Mouse (Mus musculus): ENCODE measurements around the gene Slc9a2. TPM values are rescaled to one million over a fixed set of nuclear protein-coding genes. Genes with fewer than 3 reads are reported as not detected.

The Slc9a2 gene
- polyA plus RNA-seq, 1 experiment from 2014 or later, result 2.3 TPM

DNA sequence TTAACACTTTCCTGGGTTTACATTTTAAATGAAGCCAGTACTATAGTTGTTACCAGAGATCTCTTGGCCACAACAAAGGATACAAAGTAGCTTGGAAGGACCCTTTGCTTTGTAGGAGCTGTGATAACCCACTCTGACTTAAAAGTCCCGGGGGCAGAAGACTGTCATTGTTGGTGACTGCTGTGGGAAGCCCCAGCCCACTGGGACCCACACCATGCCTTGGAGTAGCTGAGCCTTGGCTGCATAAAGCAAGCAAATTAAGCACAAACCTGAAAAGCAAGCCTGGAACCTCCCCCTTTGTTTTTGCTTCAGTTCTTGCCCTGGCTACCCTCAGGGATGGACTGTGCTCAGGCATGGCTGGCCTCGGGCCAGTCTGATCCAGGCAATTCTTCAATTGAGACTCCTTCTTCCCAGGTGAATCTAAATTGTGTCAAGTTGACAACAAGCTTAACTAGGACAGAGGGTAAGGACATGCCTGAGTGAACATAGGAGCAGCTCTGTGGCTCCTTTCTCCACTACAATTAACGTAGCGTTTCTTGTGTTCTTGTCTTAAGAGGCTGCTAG, 89.0 kb downstream of the Slc9a2 start:
- 71% methylated on average over 4 of the region's 4 CpGs for WGBS
- Histone ChIP-seq H3K4me2 (no peak overlapping the region), H3K27ac (no peak overlapping the region), H3K36me3 (no peaks in the 10 kb centered on the region), H3K9me3 (no peaks in the 10 kb centered on the region), H3K9ac (no peak overlapping the region), H3K4me1 (no peaks in the 10 kb centered on the region), H3K4me3 (replicated peaks) (no peak overlapping the region), H3K27me3 (replicated peaks) (no peaks in the 10 kb centered on the region)
- no peak for ATAC-seq (ENCODE audit: insufficient read depth, low FRiP score, low read depth)

DNA sequence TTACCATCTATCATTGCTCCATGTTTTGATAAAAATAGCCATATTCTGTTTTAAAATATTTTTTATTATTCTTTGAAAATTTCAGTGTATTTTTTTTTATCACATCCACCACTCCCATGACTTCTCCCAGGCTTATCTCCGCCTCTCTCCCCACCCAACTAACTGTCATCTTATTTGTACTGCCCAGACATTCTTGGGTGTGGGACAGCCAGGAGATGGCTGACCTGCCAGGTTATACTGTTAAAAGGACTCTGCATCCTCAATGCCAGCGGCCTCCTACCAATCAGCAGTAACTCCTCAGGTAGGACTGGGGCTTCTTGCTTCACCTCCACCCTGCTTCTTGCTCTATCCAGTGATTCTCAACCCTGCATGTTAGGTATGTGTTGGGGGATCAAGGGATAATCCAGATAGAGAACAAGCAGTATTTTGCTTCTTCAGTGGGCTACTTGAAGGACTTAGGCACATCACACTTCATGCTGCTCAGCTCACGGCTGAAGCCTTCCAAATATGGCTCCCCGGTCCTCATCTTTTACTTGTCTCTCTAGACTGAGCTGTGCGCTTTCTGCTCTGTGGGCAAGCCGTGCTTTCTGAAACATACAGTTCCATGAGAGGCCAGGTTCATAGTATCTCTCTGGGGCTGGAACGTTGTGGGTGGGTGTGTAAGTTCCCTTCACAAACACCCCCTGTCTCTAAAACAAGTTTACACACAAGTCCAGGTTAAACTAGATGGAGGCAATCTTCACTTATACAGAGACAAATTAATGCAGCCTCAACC, 91.0 kb downstream of the Slc9a2 start:
- peak; percentile 65; the same call in 1 of the 2 replicates for ATAC-seq (ENCODE audit: insufficient read depth, low FRiP score, low read depth)
- no peak overlapping the region for H3K27ac ChIP-seq
- H3K4me1 ChIP-seq, result no peaks in the 10 kb centered on the region
- H3K4me3 ChIP-seq (replicated peaks), result no peak overlapping the region
- WGBS, result 90% methylated on average over 7 of the region's 7 CpGs
- no peaks in the 10 kb centered on the region for H3K9me3 ChIP-seq
- no peak overlapping the region for H3K4me2 ChIP-seq
- H3K9ac ChIP-seq, result no peak overlapping the region
- H3K36me3 ChIP-seq, result no peaks in the 10 kb centered on the region
- no peaks in the 10 kb centered on the region for H3K27me3 ChIP-seq (replicated peaks)

GRCm38 (mm10) chr1:40773234-40773633, 92.9 kb downstream of the Slc9a2 start:
- Histone ChIP-seq H3K27me3 (replicated peaks) (no peaks in the 10 kb centered on the region), H3K4me2 (no peak overlapping the region), H3K9me3 (no peaks in the 10 kb centered on the region), H3K4me1 (no peaks in the 10 kb centered on the region), H3K36me3 (no peaks in the 10 kb centered on the region), H3K4me3 (replicated peaks) (no peak overlapping the region), H3K9ac (no peak overlapping the region), H3K27ac (no peak overlapping the region)
- 81% methylated on average over 5 of the region's 5 CpGs for WGBS
- ATAC-seq (ENCODE audit: insufficient read depth, low FRiP score, low read depth), result no peak

- no peak for ATAC-seq (ENCODE audit: insufficient read depth, low FRiP score, low read depth)
- no peaks in the 10 kb centered on the region for H3K27me3 ChIP-seq (replicated peaks)
- H3K4me3 ChIP-seq (replicated peaks), result no peak overlapping the region
- peaks cover 6% of the 10 kb centered on the region; the same call in 1 of the 2 replicates for H3K36me3 ChIP-seq
- 93% methylated on average over 10 of the region's 10 CpGs for WGBS
- no peaks in the 10 kb centered on the region for H3K9me3 ChIP-seq
- no peak overlapping the region for H3K4me2 ChIP-seq
- no peaks in the 10 kb centered on the region for H3K4me1 ChIP-seq
- H3K9ac ChIP-seq, result no peak overlapping the region
- H3K27ac ChIP-seq, result no peak overlapping the region
Observed at GRCm38 (mm10) chr1:40774040-40774439, 93.7 kb downstream of the Slc9a2 start.

DNA sequence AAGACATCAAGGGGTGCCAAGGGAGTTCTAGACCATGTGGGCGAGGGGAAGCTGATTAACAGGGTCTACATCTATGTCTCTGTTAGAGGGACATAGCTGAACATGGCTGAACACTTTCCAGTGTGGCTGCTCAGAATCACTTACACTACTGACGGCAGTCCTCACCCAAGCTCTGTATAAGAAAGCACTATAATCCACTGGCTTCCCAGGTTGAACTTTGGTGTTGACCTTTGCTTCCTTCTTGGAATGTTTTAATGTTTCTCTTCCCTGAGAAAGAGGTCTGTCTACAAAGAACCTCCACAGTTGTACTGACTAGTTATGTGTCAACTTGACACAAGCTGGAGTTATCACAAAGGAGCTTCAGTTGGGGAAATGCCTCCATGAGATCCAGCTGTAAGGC, 95.7 kb downstream of the Slc9a2 start:
- Histone ChIP-seq H3K36me3 (peaks cover 14% of the 10 kb centered on the region; the same call in 1 of the 2 replicates), H3K4me1 (no peaks in the 10 kb centered on the region), H3K27ac (no peak overlapping the region), H3K27me3 (replicated peaks) (no peaks in the 10 kb centered on the region), H3K4me2 (no peak overlapping the region), H3K9ac (no peak overlapping the region), H3K9me3 (no peaks in the 10 kb centered on the region), H3K4me3 (replicated peaks) (no peak overlapping the region)
- ATAC-seq (ENCODE audit: insufficient read depth, low FRiP score, low read depth), result no peak
- WGBS, result 56% methylated on average over 2 of the region's 2 CpGs

GRCm38 (mm10) chr1:40776763-40777162, 96.4 kb downstream of the Slc9a2 start:
- Histone ChIP-seq H3K9me3 (no peaks in the 10 kb centered on the region), H3K4me1 (no peaks in the 10 kb centered on the region), H3K4me2 (no peak overlapping the region), H3K9ac (no peak overlapping the region), H3K36me3 (peaks cover 17% of the 10 kb centered on the region; the same call in 1 of the 2 replicates), H3K4me3 (replicated peaks) (no peak overlapping the region), H3K27ac (no peak overlapping the region), H3K27me3 (replicated peaks) (no peaks in the 10 kb centered on the region)
- 76% methylated on average over 3 of the region's 3 CpGs for WGBS
- no peak for ATAC-seq (ENCODE audit: insufficient read depth, low FRiP score, low read depth)

- Histone ChIP-seq H3K9me3 (no peaks in the 10 kb centered on the region), H3K27me3 (replicated peaks) (no peaks in the 10 kb centered on the region), H3K4me3 (replicated peaks) (no peak overlapping the region), H3K4me2 (no peak overlapping the region), H3K4me1 (no peaks in the 10 kb centered on the region), H3K9ac (no peak overlapping the region), H3K36me3 (peaks cover 17% of the 10 kb centered on the region; the same call in 1 of the 2 replicates), H3K27ac (no peak overlapping the region)
- no peak for ATAC-seq (ENCODE audit: insufficient read depth, low FRiP score, low read depth)
- 93% methylated on average over 7 of the region's 7 CpGs for WGBS
Observed at GRCm38 (mm10) chr1:40783450-40783849, 103.1 kb downstream of the Slc9a2 start.

DNA sequence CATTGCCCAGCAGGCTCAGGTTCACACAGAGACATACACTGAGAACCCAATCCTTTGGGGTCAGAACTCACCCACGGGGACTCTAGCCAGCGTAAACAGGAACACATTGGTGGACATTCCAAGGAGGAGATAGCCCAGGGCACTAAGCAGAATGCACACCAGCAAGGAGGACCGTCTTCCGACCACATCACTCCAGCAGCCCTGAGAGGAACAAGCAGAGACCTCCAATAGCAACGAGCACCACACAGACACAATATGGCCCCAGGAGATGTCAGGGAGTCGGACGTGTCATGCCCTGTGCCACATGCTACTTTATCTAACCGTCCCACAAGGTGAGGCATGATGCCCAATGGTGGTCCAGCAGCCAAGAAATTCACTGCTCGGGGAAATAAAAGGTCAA, 103.9 kb downstream of the Slc9a2 start:
- H3K4me2 ChIP-seq, result no peak overlapping the region
- no peaks in the 10 kb centered on the region for H3K4me1 ChIP-seq
- no peaks in the 10 kb centered on the region for H3K27me3 ChIP-seq (replicated peaks)
- H3K36me3 ChIP-seq, result peaks cover 8% of the 10 kb centered on the region; the same call in 1 of the 2 replicates
- H3K9me3 ChIP-seq, result no peaks in the 10 kb centered on the region
- ATAC-seq (ENCODE audit: insufficient read depth, low FRiP score, low read depth), result no peak
- WGBS, result 89% methylated on average over 9 of the region's 9 CpGs
- no peak overlapping the region for H3K4me3 ChIP-seq (replicated peaks)
- H3K9ac ChIP-seq, result no peak overlapping the region
- no peak overlapping the region for H3K27ac ChIP-seq

DNA sequence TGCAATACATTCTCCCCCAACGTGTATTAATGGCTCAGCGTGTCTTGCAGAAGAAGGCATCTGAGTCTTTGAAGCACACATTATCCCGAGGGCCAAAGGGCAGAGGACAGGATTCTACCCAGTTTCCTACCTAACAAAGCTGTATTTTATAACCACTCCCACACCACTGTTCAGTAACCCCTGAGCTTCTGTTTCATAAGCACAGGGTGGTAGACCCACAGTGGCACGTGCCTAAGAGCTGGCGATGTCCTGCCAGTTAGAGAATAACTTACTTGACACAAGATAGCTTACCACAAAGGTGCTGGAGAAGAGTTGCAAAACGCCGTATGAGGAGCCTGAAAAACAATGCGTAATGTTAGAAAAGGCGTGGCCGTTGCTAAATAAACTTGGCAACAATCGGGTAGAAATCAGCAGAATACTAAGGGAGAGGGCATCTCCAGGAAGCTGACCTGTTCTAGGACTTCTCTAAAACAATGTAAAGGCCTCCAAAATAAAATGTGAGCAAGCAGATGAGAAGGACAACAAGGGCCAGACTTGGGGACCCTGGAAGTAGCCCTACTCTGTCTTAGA, 105.6 kb downstream of the Slc9a2 start:
- Histone ChIP-seq H3K9me3 (no peaks in the 10 kb centered on the region), H3K27me3 (replicated peaks) (no peaks in the 10 kb centered on the region), H3K4me2 (no peak overlapping the region), H3K9ac (no peak overlapping the region), H3K4me3 (replicated peaks) (no peak overlapping the region), H3K27ac (no peak overlapping the region), H3K36me3 (peaks cover 4% of the 10 kb centered on the region; the same call in 1 of the 2 replicates), H3K4me1 (no peaks in the 10 kb centered on the region)
- WGBS, result 74% methylated on average over 11 of the region's 11 CpGs
- ATAC-seq (ENCODE audit: insufficient read depth, low FRiP score, low read depth), result no peak

- H3K36me3 ChIP-seq, result no peaks in the 10 kb centered on the region
- H3K4me1 ChIP-seq, result no peaks in the 10 kb centered on the region
- no peaks in the 10 kb centered on the region for H3K9me3 ChIP-seq
- no peak for ATAC-seq (ENCODE audit: insufficient read depth, low FRiP score, low read depth)
- H3K9ac ChIP-seq, result no peak overlapping the region
- H3K27me3 ChIP-seq (replicated peaks), result no peaks in the 10 kb centered on the region
- H3K4me3 ChIP-seq (replicated peaks), result no peak overlapping the region
- H3K27ac ChIP-seq, result no peak overlapping the region
- no peak overlapping the region for H3K4me2 ChIP-seq
- 79% methylated on average over 6 of the region's 6 CpGs for WGBS
Observed at GRCm38 (mm10) chr1:40788956-40789355, 108.6 kb downstream of the Slc9a2 start.

DNA sequence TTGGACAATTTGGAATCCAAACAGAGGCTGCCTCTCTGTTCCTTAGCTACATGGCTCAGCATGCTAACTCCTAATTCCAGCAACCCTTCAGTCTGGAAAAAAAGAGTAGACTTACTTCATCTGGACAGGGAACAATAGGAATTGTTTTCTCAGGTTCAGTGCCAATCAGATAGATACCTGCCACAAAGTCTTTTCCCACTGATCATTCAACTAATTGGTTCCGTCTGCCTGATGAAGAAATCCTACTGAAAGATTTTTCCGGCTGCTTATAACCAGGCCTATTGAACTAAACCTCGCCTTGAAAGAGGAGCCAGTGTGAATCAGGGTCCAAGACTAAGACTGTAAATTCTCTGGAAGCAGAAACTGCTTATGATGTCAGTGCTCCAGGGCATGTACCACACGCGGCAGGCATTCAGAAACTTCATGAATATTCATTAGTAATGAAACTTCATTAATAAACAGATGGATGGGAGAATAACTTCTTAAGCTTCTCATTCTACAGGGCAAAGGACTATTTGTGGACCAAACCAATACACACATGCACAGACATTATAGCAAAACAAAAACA, 109.4 kb downstream of the Slc9a2 start:
- no peak for ATAC-seq (ENCODE audit: insufficient read depth, low FRiP score, low read depth)
- H3K4me2 ChIP-seq, result peak overlapping the region; percentile 77
- no peak overlapping the region; the same call in 1 of the 2 replicates for H3K9ac ChIP-seq
- H3K4me1 ChIP-seq, result no peaks in the 10 kb centered on the region
- no peaks in the 10 kb centered on the region for H3K27me3 ChIP-seq (replicated peaks)
- H3K9me3 ChIP-seq, result no peaks in the 10 kb centered on the region
- 47% methylated on average over 5 of the region's 5 CpGs for WGBS
- no peaks in the 10 kb centered on the region for H3K36me3 ChIP-seq
- no peak overlapping the region for H3K27ac ChIP-seq
- peak overlapping the region; percentile 74 for H3K4me3 ChIP-seq (replicated peaks)
